Mouse (Mus musculus) heart, embryonic 14.5 days (tissue): ENCODE measurements around the gene Hepacam. TPM values are rescaled to one million over a fixed set of nuclear protein-coding genes. Genes with fewer than 3 reads are reported as not detected.

Source experiments
- ATAC-seq: fragments of 200-750 bp; cut with Nextera tagmentation; 2 replicates; pipeline ENCODE4 v1.8.0; 2017; ENCODE audit warnings: low read depth, moderate TSS enrichment; ENCODE audit not compliant: insufficient number of reproducible peaks, insufficient read depth, low FRiP score
- H3K27ac ChIP-seq, 2 experiments: fragments of 200-500 bp in 1 of 2; fragments of 300-500 bp in 1 of 2; sonication (generic) in 1 of 2; replicated peaks in 1 of 2; 2 replicates each; pipeline ENCODE4 v1.5.1; 2012 to 2014; ENCODE audit warnings: low read depth in 2 of 2, low read length in 2 of 2, control low read depth in 1 of 2, mild to moderate bottlenecking in 1 of 2, mixed read lengths in 1 of 2; ENCODE audit not compliant: control insufficient read depth in 1 of 2, insufficient read depth in 1 of 2
- H3K27me3 ChIP-seq: fragments of 300-500 bp; sonication (generic); 2 replicates; pipeline ENCODE4 v1.6.1; 2014; ENCODE audit warnings: mild to moderate bottlenecking, low read length, control low read depth; ENCODE audit not compliant: control insufficient read depth, insufficient read depth
- H3K36me3 ChIP-seq: fragments of 300-500 bp; sonication (generic); 2 replicates; pipeline ENCODE4 v1.6.1; 2014; ENCODE audit warnings: mild to moderate bottlenecking, control low read depth, low read length, mixed read lengths; ENCODE audit not compliant: control insufficient read depth, insufficient read depth
- H3K4me1 ChIP-seq, 2 experiments: fragments of 200-500 bp in 1 of 2; fragments of 300-500 bp in 1 of 2; sonication (generic) in 1 of 2; 2 replicates each; pipeline ENCODE4 v1.6.1; 2012 to 2014; ENCODE audit warnings: low read length in 2 of 2, control low read depth in 1 of 2, mixed read lengths in 1 of 2; ENCODE audit not compliant: control insufficient read depth in 2 of 2, insufficient read depth in 2 of 2
- H3K4me2 ChIP-seq: fragments of 300-500 bp; sonication (generic); 2 replicates; pipeline ENCODE4 v1.6.1; 2014; ENCODE audit warnings: mild to moderate bottlenecking, low read length
- H3K4me3 ChIP-seq, 2 experiments: fragments of 200-500 bp in 1 of 2; fragments of 300-500 bp in 1 of 2; sonication (generic) in 1 of 2; 2 replicates each; pipeline ENCODE4 v1.5.1; 2012 to 2014; ENCODE audit warnings: low read length in 2 of 2, mild to moderate bottlenecking in 2 of 2, control low read depth in 1 of 2, low read depth in 1 of 2, moderate library complexity in 1 of 2; ENCODE audit not compliant: control insufficient read depth in 1 of 2, insufficient read depth in 1 of 2
- H3K9ac ChIP-seq: fragments of 300-500 bp; sonication (generic); 2 replicates; pipeline ENCODE4 v1.6.1; 2014; ENCODE audit warnings: mild to moderate bottlenecking, low read length
- H3K9me3 ChIP-seq: fragments of 300-500 bp; sonication (generic); 2 replicates; pipeline ENCODE4 v1.6.1; 2016; ENCODE audit warnings: low read length, control low read depth; ENCODE audit not compliant: control insufficient read depth
- WGBS: fragments of 180-500 bp; shearing (Covaris S2); extraction: QIAGEN DNeasy Blood & Tissue Kit; methylation state at CpG from one replicate; pipeline ENCODE4 v1.1.7; 2014; 5-methylcytosine and 5-hydroxymethylcytosine counted together
- polyA plus RNA-seq: library from polyadenylated mRNA; unstranded; fragments of >200 nt; fragmentation: Nextera tagmentation; extraction: Ambion mirVana; gene quantifications from 2 replicates; pipeline ENCODE4 v1.2.1, GENCODE M21; 2014

The Hepacam gene
- polyA plus RNA-seq, 1 experiment from 2014 or later, result not detected

GRCm38 (mm10) chr9:37365706-37366105, 1.4 kb upstream of the Hepacam start:
- Histone ChIP-seq H3K9me3 (no peaks in the 10 kb centered on the region), H3K4me2 (no peak overlapping the region), H3K27ac (no peak overlapping the region), H3K4me3 (no peak overlapping the region), H3K36me3 (no peaks in the 10 kb centered on the region), H3K9ac (no peak overlapping the region), H3K4me1 (no peaks in the 10 kb centered on the region; a peak in 2 of 4 replicates), H3K27me3 (no peaks in the 10 kb centered on the region)
- 45% methylated on average over 5 of the region's 5 CpGs for WGBS
- ATAC-seq, result no peak

- 62% methylated on average over 11 of the region's 11 CpGs for WGBS
- no peak overlapping the region for H3K9ac ChIP-seq
Measured at GRCm38 (mm10) chr9:37368081-37368830, 1.1 kb downstream of the Hepacam start.

GRCm38 (mm10) chr9:37368860-37369259, 1.7 kb downstream of the Hepacam start:
- H3K9me3 ChIP-seq, result no peaks in the 10 kb centered on the region
- H3K27me3 ChIP-seq, result no peaks in the 10 kb centered on the region
- H3K36me3 ChIP-seq, result no peaks in the 10 kb centered on the region
- H3K9ac ChIP-seq, result no peak overlapping the region
- no peak overlapping the region for H3K4me3 ChIP-seq
- no peak overlapping the region for H3K4me2 ChIP-seq
- no peak overlapping the region; a peak in 1 of 4 replicates for H3K27ac ChIP-seq
- no peaks in the 10 kb centered on the region; a peak in 2 of 4 replicates for H3K4me1 ChIP-seq
- no peak for ATAC-seq
- WGBS, result 53% methylated on average over 8 of the region's 8 CpGs

More at GRCm38 (mm10) chr9:37368081-37368830, 1.1 kb downstream of the Hepacam start:
- no peak overlapping the region; a peak in 1 of 4 replicates for H3K27ac ChIP-seq
- no peaks in the 10 kb centered on the region for H3K36me3 ChIP-seq
- H3K4me3 ChIP-seq, result no peak overlapping the region
- no peak for ATAC-seq
- H3K4me2 ChIP-seq, result no peak overlapping the region
- no peaks in the 10 kb centered on the region; a peak in 2 of 4 replicates for H3K4me1 ChIP-seq
- H3K27me3 ChIP-seq, result no peaks in the 10 kb centered on the region
- no peaks in the 10 kb centered on the region for H3K9me3 ChIP-seq

GRCm38 (mm10) chr9:37371232-37371801, 4.2 kb downstream of the Hepacam start:
- no peak for ATAC-seq
- Histone ChIP-seq H3K27me3 (no peaks in the 10 kb centered on the region), H3K4me3 (no peak overlapping the region), H3K36me3 (no peaks in the 10 kb centered on the region), H3K9ac (no peak overlapping the region), H3K4me2 (no peak overlapping the region), H3K9me3 (no peaks in the 10 kb centered on the region), H3K4me1 (no peaks in the 10 kb centered on the region; a peak in 2 of 4 replicates), H3K27ac (no peak overlapping the region)
- 86% methylated on average over 7 of the region's 7 CpGs for WGBS

GRCm38 (mm10) chr9:37375718-37376117, 8.6 kb downstream of the Hepacam start:
- H3K9ac ChIP-seq, result no peak overlapping the region
- 85% methylated on average over 5 of the region's 5 CpGs for WGBS
- H3K9me3 ChIP-seq, result no peaks in the 10 kb centered on the region
- no peaks in the 10 kb centered on the region for H3K36me3 ChIP-seq
- H3K27me3 ChIP-seq, result no peaks in the 10 kb centered on the region
- no peak overlapping the region for H3K4me3 ChIP-seq
- no peak for ATAC-seq
- no peak overlapping the region for H3K27ac ChIP-seq
- H3K4me1 ChIP-seq, result no peaks in the 10 kb centered on the region
- H3K4me2 ChIP-seq, result no peak overlapping the region

GRCm38 (mm10) chr9:37383161-37383560, 16.0 kb downstream of the Hepacam start:
- peaks cover 0 to 3% of the 10 kb centered on the region in 2 experiments; a peak in 1 of 4 replicates for H3K4me1 ChIP-seq
- no peaks in the 10 kb centered on the region for H3K9me3 ChIP-seq
- H3K27me3 ChIP-seq, result peaks cover 41% of the 10 kb centered on the region
- no peak overlapping the region for H3K4me3 ChIP-seq
- no peak overlapping the region for H3K27ac ChIP-seq
- H3K4me2 ChIP-seq, result no peak overlapping the region
- H3K9ac ChIP-seq, result no peak overlapping the region
- 81% methylated on average over 6 of the region's 6 CpGs for WGBS
- no peak for ATAC-seq
- no peaks in the 10 kb centered on the region for H3K36me3 ChIP-seq

GRCm38 (mm10) chr9:37384284-37385182, 17.4 kb downstream of the Hepacam start:
- ATAC-seq, result peak; percentile 56; the same call in 1 of the 2 replicates
- H3K27me3 ChIP-seq, result peaks cover 41% of the 10 kb centered on the region
- H3K9ac ChIP-seq, result peak overlapping the region; percentile 72
- WGBS, result 6% methylated on average over 54 of the region's 54 CpGs
- no peaks in the 10 kb centered on the region for H3K9me3 ChIP-seq
- no peak overlapping the region for H3K27ac ChIP-seq
- no peaks in the 10 kb centered on the region for H3K36me3 ChIP-seq
- H3K4me1 ChIP-seq, result peaks cover 0 to 3% of the 10 kb centered on the region in 2 experiments; a peak in 1 of 4 replicates
- H3K4me2 ChIP-seq, result peak overlapping the region; percentile 87
- H3K4me3 ChIP-seq, result peak overlapping the region; percentile 42 to 44
